ENCODE assay signal across 10 mouse cellular contexts in the genomic region with DNA sequence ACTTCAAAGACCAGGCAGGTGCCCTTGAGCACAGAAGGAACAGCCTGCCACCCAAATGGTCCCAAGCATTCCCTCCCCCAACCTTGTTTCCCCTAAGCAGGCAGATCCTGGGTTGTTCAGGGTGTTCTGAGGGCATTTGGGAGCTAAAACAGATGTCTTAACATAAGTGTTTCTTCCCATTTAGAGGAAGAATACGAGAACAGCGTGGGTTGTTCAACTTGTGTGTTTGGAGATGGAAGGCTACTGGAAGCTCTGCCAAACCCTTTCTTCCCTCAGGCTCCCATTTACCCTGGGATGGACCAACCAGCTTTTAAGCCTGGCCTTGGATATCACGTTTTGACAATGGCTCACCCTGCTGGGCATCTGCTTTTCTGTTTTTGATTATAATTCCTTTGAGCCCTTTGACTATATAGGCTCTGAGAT.
A peak's percentile ranks its signal among the peaks of the same experiment; 100 is the strongest.
DNase-seq lines count a peak whose midpoint lies in the region; ATAC-seq and TF ChIP-seq lines count a peak whose summit lies in the region.
"Had no signal": no experiment of that assay in that cellular context is flagged by ENCODE, and none has a peak within 500 bp of the region (broad histone marks: within the 10 kb centered on the region; RNA-seq: fewer than 3 reads in every experiment).

No protein-coding gene starts in this region.

- no peak overlapping the region for H3K4me2 ChIP-seq in kidney, postnatal 0 days (ENCODE audit: low read length)
- H3K4me2 ChIP-seq in hindbrain, postnatal 0 days (ENCODE audit: low read depth, low read length): no peak overlapping the region

- ATAC-seq in kidney, postnatal 0 days (replicated peaks; ENCODE audit: low FRiP score, low read depth): no peak
- ATAC-seq in Patski: no peak
- no peak for ATAC-seq in hindbrain, postnatal 0 days

- DNase-seq in kidney, postnatal 0 days (ENCODE audit: low spot score): no peak
- DNase-seq in kidney, postnatal 36 days: no peak
- DNase-seq in Patski (ENCODE audit: low read depth, low spot score): no peak
- DNase-seq in embryo, embryonic 11 days: peak; percentile 49
- peak; percentile 28 for DNase-seq in hindbrain, postnatal 0 days (ENCODE audit: low spot score)
- no peak for DNase-seq in MN1 (ENCODE audit: low spot score)
- DNase-seq in layer of hippocampus, postnatal 25 days (ENCODE audit: extremely low spot score in 1 of 2, low spot score in 1 of 2): no peak
- DNase-seq: cerebellum, adult 9-10 months; gastrocnemius, postnatal 10 days; kidney, adult 9 months had no signal

- WGBS in kidney, postnatal 0 days: 56% methylated on average over 3 of the region's 3 CpGs
- 40% methylated on average over 3 of the region's 3 CpGs for WGBS in hindbrain, postnatal 0 days

- no peak overlapping the region for H3K9ac ChIP-seq in kidney, postnatal 0 days (ENCODE audit: low read depth, low read length)
- no peak overlapping the region for H3K9ac ChIP-seq in hindbrain, postnatal 0 days (replicated peaks; ENCODE audit: low read length)

- H3K9me3 ChIP-seq in kidney, postnatal 0 days (replicated peaks; ENCODE audit: low read length): no peaks in the 10 kb centered on the region
- no peaks in the 10 kb centered on the region for H3K9me3 ChIP-seq in hindbrain, postnatal 0 days (ENCODE audit: low read length)

- no peaks in the 10 kb centered on the region for H3K36me3 ChIP-seq in kidney, postnatal 0 days (ENCODE audit: insufficient read depth, low read length)
- no peaks in the 10 kb centered on the region for H3K36me3 ChIP-seq in hindbrain, postnatal 0 days (ENCODE audit: insufficient read depth, low read length)

- POLR2A ChIA-PET in Patski (lab: Charles Lee): interaction anchor here (0.6 kb wide), 2 partner anchors 140 to 180 kb away, joined by 5 read pairs; no protein-coding TSS in a partner anchor

- no peaks in the 10 kb centered on the region for H3K27me3 ChIP-seq in kidney, postnatal 0 days (ENCODE audit: insufficient read depth, low read length)
- H3K27me3 ChIP-seq in Patski: no peaks in the 10 kb centered on the region
- no peaks in the 10 kb centered on the region for H3K27me3 ChIP-seq in hindbrain, postnatal 0 days (ENCODE audit: insufficient read depth, low read length)

- peak; percentile 39; the same call in 1 of the 2 replicates for TF ChIP-seq CTCF in kidney, postnatal 0 days (IDR thresholded peaks at IDR 0.05; ENCODE audit: low read depth)
- TF ChIP-seq CTCF in Patski (IDR thresholded peaks at IDR 0.05): peak; percentile 26
- 0 out of 2 replicates have a peak, but pooled peaks have one; percentile 14 for TF ChIP-seq CTCF in hindbrain, postnatal 0 days (IDR thresholded peaks at IDR 0.05; ENCODE audit: low read depth)

- no peak overlapping the region for H3K4me3 ChIP-seq in kidney, postnatal 0 days (replicated peaks; ENCODE audit: low read depth, low read length)
- no peak overlapping the region for H3K4me3 ChIP-seq in hindbrain, postnatal 0 days (ENCODE audit: low read length)

- H3K4me1 ChIP-seq in kidney, postnatal 0 days (replicated peaks; ENCODE audit: insufficient read depth, low read length): peaks cover 3% of the 10 kb centered on the region; the same call in 1 of the 2 replicates
- H3K4me1 ChIP-seq in hindbrain, postnatal 0 days (ENCODE audit: insufficient read depth, low read length): no peaks in the 10 kb centered on the region

- in situ Hi-C loops in Patski (cut with MboI; ENCODE audit: low pct_unique_long_range_greater_than_20kb): no loop called here

- CTCF ChIA-PET in Patski (lab: Charles Lee): interaction anchor here (1.1 kb wide), 1 partner anchor 17 kb away, joined by 3 read pairs; no protein-coding TSS in a partner anchor

- H3K27ac ChIP-seq in kidney, postnatal 0 days: no peak overlapping the region
- H3K27ac ChIP-seq in hindbrain, postnatal 0 days: no peak overlapping the region

Comparison
In these comparisons a context has a peak if more than half of its experiments do, and no peak if none do; other contexts are left out.
1. DNase-seq: peak in embryo, embryonic 11 days (single experiment) and hindbrain, postnatal 0 days (single experiment); none in kidney, postnatal 0 days (single experiment), kidney, postnatal 36 days (0 of 2), Patski (single experiment), MN1 (single experiment) and layer of hippocampus, postnatal 25 days (0 of 2).
2. Peak in every context shown above with its lines, with median percentiles within 50 percentile points of each other: CTCF ChIP-seq.